Mouse (Mus musculus) heart, postnatal 0 days (tissue): ENCODE data around the gene Gsap. TPM values are rescaled to one million over a fixed set of nuclear protein-coding genes. Genes with fewer than 3 reads are reported as not detected.

ENCODE experiments used
- ATAC-seq: fragments of 200-750 bp; cut with Nextera tagmentation; 2 replicates; pipeline ENCODE4 v1.8.0; 2017; ENCODE audit warnings: low read depth, moderate number of reproducible peaks, moderate library complexity; ENCODE audit not compliant: insufficient read depth
- DNase-seq: peaks from one replicate; pipeline ENCODE4 v3.0.0-alpha.2; 2016; ENCODE audit warnings: low spot score
- H3K27ac ChIP-seq: fragments of 300-500 bp; sonication (generic); 2 replicates; pipeline ENCODE4 v1.5.1; 2014; ENCODE audit warnings: low read depth, mild to moderate bottlenecking
- H3K27me3 ChIP-seq: fragments of 300-500 bp; sonication (generic); 2 replicates; pipeline ENCODE4 v1.6.1; 2014; ENCODE audit warnings: low read length, mixed read lengths; ENCODE audit not compliant: control insufficient read depth, insufficient read depth
- H3K36me3 ChIP-seq: fragments of 300-500 bp; sonication (generic); replicated peaks from 2 replicates; pipeline ENCODE4 v1.6.1; 2014; ENCODE audit warnings: low read length, mixed read lengths; ENCODE audit not compliant: control insufficient read depth, insufficient read depth
- H3K4me1 ChIP-seq: fragments of 300-500 bp; sonication (generic); 2 replicates; pipeline ENCODE4 v1.6.1; 2014; ENCODE audit warnings: antibody characterized with exemption; ENCODE audit not compliant: control insufficient read depth, insufficient read depth
- H3K4me2 ChIP-seq: fragments of 300-500 bp; sonication (generic); 2 replicates; pipeline ENCODE4 v1.6.1; 2014; ENCODE audit warnings: low read depth, mild to moderate bottlenecking, low read length, moderate library complexity
- H3K4me3 ChIP-seq: fragments of 300-500 bp; sonication (generic); 2 replicates; pipeline ENCODE4 v1.5.1; 2014; ENCODE audit warnings: low read depth, low read length
- H3K9ac ChIP-seq: fragments of 300-500 bp; sonication (generic); replicated peaks from 2 replicates; pipeline ENCODE4 v1.6.1; 2014; ENCODE audit warnings: low read depth, low read length, mixed read lengths
- H3K9me3 ChIP-seq: fragments of 300-500 bp; sonication (generic); replicated peaks from 2 replicates; pipeline ENCODE4 v1.6.1; 2016; ENCODE audit warnings: low read length; ENCODE audit not compliant: control insufficient read depth
- CTCF ChIP-seq: IDR thresholded peaks from 2 replicates; pipeline ENCODE4 v1.5.1; 2016; ENCODE audit warnings: antibody characterized with exemption, control low read depth, low read depth
- EP300 ChIP-seq: IDR thresholded peaks from 2 replicates; pipeline ENCODE4 v1.6.1; 2016; ENCODE audit warnings: antibody characterized with exemption, low read depth
- WGBS: fragments of 180-500 bp; shearing (Covaris S2); extraction: QIAGEN DNeasy Blood & Tissue Kit; methylation state at CpG from one replicate; pipeline ENCODE4 v1.1.7; 2014; 5-methylcytosine and 5-hydroxymethylcytosine counted together
- polyA plus RNA-seq: library from polyadenylated mRNA; unstranded; fragments of >200 nt; fragmentation: Nextera tagmentation; extraction: Ambion mirVana; gene quantifications from 2 replicates; pipeline ENCODE4 v1.2.1, GENCODE M21; 2015
- total RNA-seq: library from RNA; depleted of rRNA; stranded (reverse); fragments of >200 nt; gene quantifications from 2 replicates; pipeline ENCODE4 v1.2.3, GENCODE M21; 2014; ENCODE audit warnings: low replicate concordance

The Gsap gene
- total and polyA plus RNA-seq, 2 experiments from 2014 or later: 1.4 to 2.0 TPM

- H3K4me1 ChIP-seq: no peaks in the 10 kb centered on the region
- DNase-seq: no peak
- TF ChIP-seq CTCF (no peak), EP300 (no peak)
- no peaks in the 10 kb centered on the region for H3K36me3 ChIP-seq
- H3K4me3 ChIP-seq: no peak overlapping the region
- no peak overlapping the region for H3K27ac ChIP-seq
- no peak overlapping the region for H3K4me2 ChIP-seq
- no peaks in the 10 kb centered on the region for H3K9me3 ChIP-seq
- 94% methylated on average over 3 of the region's 3 CpGs for WGBS
- no peak overlapping the region for H3K9ac ChIP-seq
- no peak for ATAC-seq
- H3K27me3 ChIP-seq: no peaks in the 10 kb centered on the region
Observed at GRCm38 (mm10) chr5:21300058-21300457, 114.0 kb downstream of the Gsap start.

GRCm38 (mm10) chr5:21301011-21301410 is 115.0 kb downstream of the Gsap start:
- no peak overlapping the region for H3K9ac ChIP-seq
- WGBS: 44% methylated on average over 6 of the region's 6 CpGs

GRCm38 (mm10) chr5:21307165-21307564 is 121.1 kb downstream of the Gsap start:
- TF ChIP-seq CTCF (no peak), EP300 (no peak)
- 85% methylated on average over 5 of the region's 5 CpGs for WGBS
- H3K36me3 ChIP-seq: no peaks in the 10 kb centered on the region
- H3K9me3 ChIP-seq: no peaks in the 10 kb centered on the region
- no peak for ATAC-seq
- DNase-seq: no peak
- no peak overlapping the region for H3K4me2 ChIP-seq
- no peaks in the 10 kb centered on the region for H3K4me1 ChIP-seq
- no peak overlapping the region for H3K9ac ChIP-seq
- H3K27me3 ChIP-seq: no peaks in the 10 kb centered on the region
- H3K27ac ChIP-seq: no peak overlapping the region
- H3K4me3 ChIP-seq: no peak overlapping the region

More at GRCm38 (mm10) chr5:21301011-21301410, 115.0 kb downstream of the Gsap start:
- Histone ChIP-seq H3K36me3 (no peaks in the 10 kb centered on the region), H3K27ac (no peak overlapping the region), H3K4me2 (no peak overlapping the region), H3K27me3 (no peaks in the 10 kb centered on the region), H3K4me1 (no peaks in the 10 kb centered on the region), H3K4me3 (no peak overlapping the region), H3K9me3 (no peaks in the 10 kb centered on the region)
- no peak for TF ChIP-seq CTCF
- no peak for TF ChIP-seq EP300
- ATAC-seq (no peak), DNase-seq (no peak)

GRCm38 (mm10) chr5:21314696-21315095 is 128.6 kb downstream of the Gsap start:
- peaks cover 1% of the 10 kb centered on the region; the same call in 1 of the 2 replicates for H3K4me1 ChIP-seq
- no peak for TF ChIP-seq CTCF
- TF ChIP-seq EP300: no peak
- H3K27ac ChIP-seq: no peak overlapping the region
- no peak overlapping the region for H3K4me2 ChIP-seq
- H3K36me3 ChIP-seq: no peaks in the 10 kb centered on the region
- 80% methylated on average over 3 of the region's 3 CpGs for WGBS
- H3K9ac ChIP-seq: no peak overlapping the region
- no peaks in the 10 kb centered on the region for H3K9me3 ChIP-seq
- no peaks in the 10 kb centered on the region for H3K27me3 ChIP-seq
- no peak for DNase-seq
- ATAC-seq: no peak
- no peak overlapping the region for H3K4me3 ChIP-seq

GRCm38 (mm10) chr5:21320138-21320537 is 134.1 kb downstream of the Gsap start:
- no peak overlapping the region for H3K4me3 ChIP-seq
- H3K27me3 ChIP-seq: no peaks in the 10 kb centered on the region
- H3K4me2 ChIP-seq: no peak overlapping the region
- no peak for TF ChIP-seq CTCF
- no peak for TF ChIP-seq EP300
- no peak overlapping the region for H3K27ac ChIP-seq
- no peaks in the 10 kb centered on the region for H3K36me3 ChIP-seq
- peaks cover 15% of the 10 kb centered on the region for H3K4me1 ChIP-seq
- H3K9ac ChIP-seq: no peak overlapping the region
- H3K9me3 ChIP-seq: no peaks in the 10 kb centered on the region
- WGBS: 35% methylated on average over 2 of the region's 2 CpGs
- DNase-seq (no peak), ATAC-seq (no peak; the same call in 1 of the 2 replicates)

GRCm38 (mm10) chr5:21326494-21326893 is 140.4 kb downstream of the Gsap start:
- Histone ChIP-seq H3K4me1 (peaks cover 43% of the 10 kb centered on the region), H3K36me3 (no peaks in the 10 kb centered on the region), H3K27me3 (no peaks in the 10 kb centered on the region), H3K4me2 (no peak overlapping the region), H3K4me3 (no peak overlapping the region), H3K9ac (no peak overlapping the region), H3K9me3 (no peaks in the 10 kb centered on the region), H3K27ac (no peak overlapping the region)
- TF ChIP-seq CTCF (peak; percentile 83), EP300 (0 out of 2 replicates have a peak, but pooled peaks have one; percentile 47)
- 5% methylated on average over 1 of the region's 1 CpGs for WGBS
- DNase-seq (peak; percentile 79), ATAC-seq (no peak)
